Mouse (Mus musculus) CH12.LX (cell line): ENCODE measurements around the gene Krtap10-10. TPM values are rescaled to one million over a fixed set of nuclear protein-coding genes. Genes with fewer than 3 reads are reported as not detected.

Source experiments
- DNase-seq: peaks from one replicate; pipeline ENCODE4 v3.0.0-alpha.2; 2013; ENCODE audit errors: extremely low read depth
- H3K27ac ChIP-seq: 2 replicates; pipeline ENCODE4 v1.5.1; 2012; ENCODE audit warnings: low read depth, mild to moderate bottlenecking, control low read depth, moderate library complexity; ENCODE audit not compliant: insufficient read depth
- H3K27me3 ChIP-seq: replicated peaks from 2 replicates; pipeline ENCODE3; 2012; ENCODE audit warnings: inconsistent platforms
- H3K36me3 ChIP-seq, 2 experiments: replicated peaks in 1 of 2; 2 replicates each; pipeline versions ENCODE3 to v1.6.1; 2012; ENCODE audit warnings: inconsistent platforms in 1 of 2, low read length in 1 of 2, mild to moderate bottlenecking in 1 of 2, mixed read lengths in 1 of 2, moderate library complexity in 1 of 2; ENCODE audit not compliant: control insufficient read depth in 1 of 2, insufficient read depth in 1 of 2
- H3K4me1 ChIP-seq, 2 experiments: 2 replicates each; pipeline ENCODE4 v1.6.1; 2012; ENCODE audit warnings: inconsistent platforms in 1 of 2, moderate library complexity in 1 of 2; ENCODE audit not compliant: insufficient read depth in 2 of 2, control insufficient read depth in 1 of 2
- H3K4me2 ChIP-seq: 2 replicates; pipeline ENCODE4 v1.6.1; 2012; ENCODE audit warnings: low read depth, mild to moderate bottlenecking, control low read depth; ENCODE audit not compliant: poor library complexity, insufficient read depth, severe bottlenecking
- H3K4me3 ChIP-seq, 3 experiments: fragments of 150-350 bp in 1 of 3; sonication (generic) in 1 of 3; replicated peaks in 1 of 3; 2 replicates each; pipeline versions ENCODE3 to v1.5.1; 2011 to 2012; ENCODE audit warnings: low read depth in 2 of 3, low read length in 2 of 3, mild to moderate bottlenecking in 2 of 3, moderate library complexity in 2 of 3, control low read depth in 1 of 3, improper control_type of control experiment in 1 of 3, inconsistent platforms in 1 of 3, mixed read lengths in 1 of 3; ENCODE audit not compliant: poor library complexity in 1 of 3
- H3K79me2 ChIP-seq: replicated peaks from 2 replicates; pipeline ENCODE4 v1.6.1; 2012; ENCODE audit warnings: mild to moderate bottlenecking, moderate library complexity; ENCODE audit not compliant: control insufficient read depth, poor library complexity, insufficient read depth, severe bottlenecking; ENCODE audit errors: extremely low read depth
- H3K9ac ChIP-seq: 2 replicates; pipeline ENCODE4 v1.6.1; 2012; ENCODE audit warnings: low read depth, mild to moderate bottlenecking, control low read depth, moderate library complexity; ENCODE audit not compliant: insufficient read depth
- H3K9me3 ChIP-seq: replicated peaks from 2 replicates; pipeline ENCODE3; 2012; ENCODE audit warnings: low read length, inconsistent platforms, mixed read lengths
- BHLHE40 ChIP-seq: IDR thresholded peaks from 2 replicates; pipeline ENCODE4 v1.6.1; 2011; ENCODE audit warnings: mild to moderate bottlenecking, low read depth, low read length, improper control_type of control experiment
- E2F4 ChIP-seq: IDR thresholded peaks from 2 replicates; pipeline ENCODE4 v1.6.1; 2011; ENCODE audit warnings: low read depth, low read length, improper control_type of control experiment; ENCODE audit not compliant: insufficient replicate concordance
- GABPA ChIP-seq: IDR thresholded peaks from 2 replicates; pipeline ENCODE4 v1.6.1; 2012; ENCODE audit warnings: low read depth, low read length, improper control_type of control experiment, inconsistent platforms; ENCODE audit not compliant: insufficient replicate concordance
- IRF4 ChIP-seq: IDR thresholded peaks from 2 replicates; pipeline ENCODE4 v1.6.1; 2014; ENCODE audit warnings: low read depth, mild to moderate bottlenecking, inconsistent platforms, low read length, improper control_type of control experiment
- KAT2A ChIP-seq: IDR thresholded peaks from 2 replicates; pipeline ENCODE4 v1.6.1; 2012; ENCODE audit warnings: low read length, improper control_type of control experiment, inconsistent platforms; ENCODE audit not compliant: insufficient replicate concordance
- MAFK ChIP-seq: IDR thresholded peaks from 2 replicates; pipeline ENCODE4 v1.6.1; 2011; ENCODE audit warnings: low read length, improper control_type of control experiment; ENCODE audit not compliant: insufficient replicate concordance
- MAX ChIP-seq: IDR thresholded peaks from 2 replicates; pipeline ENCODE4 v1.6.1; 2011; ENCODE audit warnings: low read length, improper control_type of control experiment
- MAZ ChIP-seq: IDR thresholded peaks from 2 replicates; pipeline ENCODE4 v1.6.1; 2012; ENCODE audit warnings: low read depth, mild to moderate bottlenecking, inconsistent platforms, low read length, improper control_type of control experiment, moderate library complexity
- MYC ChIP-seq: IDR thresholded peaks from 2 replicates; pipeline ENCODE4 v1.6.1; 2011; ENCODE audit warnings: low read depth, mild to moderate bottlenecking, improper control_type of control experiment, low read length
- NELFE ChIP-seq: IDR thresholded peaks from 2 replicates; pipeline ENCODE4 v1.6.1; 2011; ENCODE audit warnings: low read depth, low read length, improper control_type of control experiment
- NRF1 ChIP-seq: IDR thresholded peaks from 2 replicates; pipeline ENCODE4 v1.6.1; 2014; ENCODE audit warnings: low read depth, mild to moderate bottlenecking, inconsistent platforms, low read length, improper control_type of control experiment, moderate library complexity
- POLR2AphosphoS2 ChIP-seq: IDR thresholded peaks from 2 replicates; pipeline ENCODE4 v1.6.1; 2011; ENCODE audit warnings: low read depth, low read length, improper control_type of control experiment
- RCOR1 ChIP-seq: conservative IDR thresholded peaks from 2 replicates; pipeline ENCODE4 v1.6.1; 2012; ENCODE audit warnings: low read depth, mild to moderate bottlenecking, inconsistent platforms, low read length, improper control_type of control experiment
- UBTF ChIP-seq: IDR thresholded peaks from 2 replicates; pipeline ENCODE4 v1.6.1; 2012; ENCODE audit warnings: low read depth, mild to moderate bottlenecking, inconsistent platforms, low read length, improper control_type of control experiment, moderate library complexity
- USF1 ChIP-seq: IDR thresholded peaks from 2 replicates; pipeline ENCODE4 v1.6.1; 2014; ENCODE audit warnings: low read depth, mild to moderate bottlenecking, inconsistent platforms, low read length, improper control_type of control experiment
- USF2 ChIP-seq: conservative IDR thresholded peaks from 2 replicates; pipeline ENCODE4 v1.6.1; 2011; ENCODE audit warnings: low read depth, low read length, improper control_type of control experiment
- ZC3H11A ChIP-seq: IDR thresholded peaks from 2 replicates; pipeline ENCODE4 v1.6.1; 2012; ENCODE audit warnings: low read depth, mild to moderate bottlenecking, inconsistent platforms, low read length, improper control_type of control experiment
- ZKSCAN1 ChIP-seq: IDR thresholded peaks from 2 replicates; pipeline ENCODE4 v1.6.1; 2012; ENCODE audit warnings: low read depth, inconsistent platforms, low read length, improper control_type of control experiment, borderline replicate concordance
- ZMIZ1 ChIP-seq: IDR thresholded peaks from 2 replicates; pipeline ENCODE4 v1.6.1; 2012; ENCODE audit warnings: low read depth, mild to moderate bottlenecking, inconsistent platforms, low read length, improper control_type of control experiment
- dilution Hi-C: fragments of 300-500 bp; cut with MboI; formaldehyde crosslinking; loops from 2 replicates; pipeline ENCODE4 v1.14.3; 2020; ENCODE audit warnings: low sequenced_read_pairs; ENCODE audit not compliant: extremely low pct_unique_long_range_greater_than_20kb, extremely low pct_ligation_motif_present
- in situ Hi-C: fragments of 300-500 bp; cut with MboI; formaldehyde crosslinking; loops from 3 replicates; pipeline ENCODE4 v1.14.3; 2019; ENCODE audit warnings: low sequenced_read_pairs, low pct_ligation_motif_present, low pct_unique_long_range_greater_than_20kb, mixed read lengths
- polyA plus RNA-seq: library from polyadenylated mRNA; unstranded; fragments of >175 nt; gene quantifications from 2 replicates; pipeline ENCODE4 v1.2.1, GENCODE M21; 2012; ENCODE audit warnings: low read depth; ENCODE audit not compliant: insufficient read length
- total RNA-seq, 2 experiments: library from RNA; depleted of rRNA; stranded (reverse); fragments of 300-350 nt in 1 of 2; fragments of >200 nt in 1 of 2; gene quantifications; 2 replicates each; pipeline ENCODE4 v1.2.3; 2012 to 2014

Krtap10-10 gene
- total and polyA plus RNA-seq, 3 experiments, result not detected

DNA sequence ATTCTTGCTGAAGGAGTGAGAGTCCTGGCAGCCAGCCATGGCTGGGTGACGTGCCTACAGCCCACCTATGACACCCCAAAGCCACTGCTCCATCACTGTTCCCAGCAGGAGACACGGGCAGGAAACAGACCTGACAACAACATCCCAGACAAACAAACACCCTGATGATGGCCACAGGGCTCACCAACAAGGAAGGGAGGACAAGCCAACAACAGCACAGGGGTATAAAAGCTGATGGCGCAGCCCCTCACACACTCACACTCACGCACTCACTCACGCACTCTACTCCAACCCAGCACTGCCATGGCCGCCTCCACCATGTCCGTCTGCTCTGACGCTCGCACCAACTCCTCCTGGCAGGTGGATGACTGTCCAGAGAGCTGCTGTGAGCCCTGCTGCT, 16.8 kb downstream of the Krtap10-10 start, which contains the start of gene Gm10318:
TSS of gene Gm10318 (plus strand) at position 301 of the 400 bp plus-strand sequence.
- no peaks in the 10 kb centered on the region for H3K36me3 ChIP-seq
- peaks cover 13% of the 10 kb centered on the region for H3K9me3 ChIP-seq
- dilution Hi-C loops (no loop called here), in situ Hi-C loops (no loop called here)
- H3K4me1 ChIP-seq, result no peaks in the 10 kb centered on the region
- no peak for DNase-seq
- H3K79me2 ChIP-seq, result no peaks in the 10 kb centered on the region
- H3K27me3 ChIP-seq, result peaks cover 57% of the 10 kb centered on the region
- no peak within 1 kb of the TSS for H3K27ac ChIP-seq
- TF ChIP-seq ZC3H11A (no peak), GABPA (no peak), MAZ (no peak), UBTF (no peak), MAX (no peak), POLR2AphosphoS2 (no peak), KAT2A (no peak), USF2 (no peak), MYC (no peak), NRF1 (no peak), MAFK (no peak), IRF4 (no peak), E2F4 (no peak), USF1 (no peak), ZMIZ1 (no peak), RCOR1 (no peak), ZKSCAN1 (no peak), NELFE (no peak)
- H3K4me2 ChIP-seq, result no peak within 1 kb of the TSS
- no peak within 1 kb of the TSS for H3K9ac ChIP-seq
- no peak within 1 kb of the TSS for H3K4me3 ChIP-seq

DNA sequence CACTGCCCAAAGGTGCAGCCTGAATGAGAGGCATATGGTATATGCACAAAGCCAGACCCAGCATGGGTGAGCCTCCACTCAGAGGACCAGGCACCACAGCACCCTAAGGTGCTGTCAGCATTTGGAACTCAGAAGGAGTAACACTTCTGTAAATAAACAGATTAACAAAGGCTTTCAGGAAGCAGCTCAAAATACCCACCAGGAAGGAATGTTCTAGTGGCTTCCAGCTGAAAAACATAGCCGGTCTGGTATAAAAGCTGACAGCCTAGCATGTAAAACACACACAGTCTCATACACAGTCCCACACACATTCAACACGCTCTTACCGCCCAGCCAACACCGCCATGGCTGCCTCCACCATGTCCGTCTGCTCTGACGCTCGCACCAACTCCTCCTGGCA, 25.9 kb downstream of the Krtap10-10 start, which contains the start of gene Gm3285:
TSS of gene Gm3285 (plus strand) at position 301 of the 400 bp plus-strand sequence.
- Histone ChIP-seq H3K4me3 (no peak within 1 kb of the TSS), H3K27me3 (peaks cover 61% of the 10 kb centered on the region), H3K27ac (no peak within 1 kb of the TSS), H3K4me2 (no peak within 1 kb of the TSS), H3K9me3 (peaks cover 13% of the 10 kb centered on the region), H3K36me3 (no peaks in the 10 kb centered on the region), H3K79me2 (no peaks in the 10 kb centered on the region), H3K4me1 (peaks cover 5 to 6% of the 10 kb centered on the region in 2 experiments), H3K9ac (no peak within 1 kb of the TSS)
- in situ Hi-C loops (no loop called here), dilution Hi-C loops (no loop called here)
- TF ChIP-seq ZKSCAN1 (no peak), BHLHE40 (no peak)
- DNase-seq, result no peak
